ENCODE assay signal across 11 mouse cellular contexts in genomic region chr16:5700731-5701255, GRCm38 (mm10).
A peak's percentile ranks its signal among the peaks of the same experiment; 100 is the strongest.
DNase-seq lines count a peak whose midpoint lies in the region; TF ChIP-seq lines count a peak whose summit lies in the region.
"Had no signal": no experiment of that assay in that cellular context is flagged by ENCODE, and none has a peak within 500 bp of the region (broad histone marks: within the 10 kb centered on the region; RNA-seq: fewer than 3 reads in every experiment).

No protein-coding gene starts in this region.

- no peak for TF ChIP-seq EP300 in CH12.LX (IDR thresholded peaks at IDR 0.05; ENCODE audit: low read length)

- intact Hi-C loops in heart, postnatal 10 days (cut with DNase I) = no loop called here

- H3K27ac ChIP-seq in CH12.LX (ENCODE audit: insufficient read depth, low read depth) = no peak overlapping the region
- H3K27ac ChIP-seq: embryonic facial prominence, embryonic 13.5 days; limb, embryonic 13.5 days had no signal

- no peaks in the 10 kb centered on the region for H3K4me1 ChIP-seq in CH12.LX (ENCODE audit: control insufficient read depth in 1 of 2, insufficient read depth in 2 of 2)
- H3K4me1 ChIP-seq: embryonic facial prominence, embryonic 13.5 days; limb, embryonic 13.5 days had no signal

- peak; percentile 33 to 62 for DNase-seq in heart, postnatal 10 days
- no peak for DNase-seq in heart, adult 8-10 months (ENCODE audit: low spot score)
- peak; percentile 6 for DNase-seq in CH12.LX (ENCODE audit: extremely low read depth)
- DNase-seq in adrenal gland, postnatal 4 days (ENCODE audit: low spot score in 2 of 2) = peak; percentile 5 to 12
- peak; percentile 1 for DNase-seq in hindlimb bud, embryonic 11.5 days (ENCODE audit: extremely low spot score, low read depth, low spot score)
- no peak for DNase-seq in urinary bladder, adult 18-20 months (ENCODE audit: low spot score in 2 of 2)
- DNase-seq in thymus, postnatal 0 days (ENCODE audit: low spot score) = no peak
- no peak for DNase-seq in frontal cortex, postnatal 14 days (ENCODE audit: low spot score in 2 of 2)

- no peak for TF ChIP-seq POLR2A in CH12.LX (IDR thresholded peaks at IDR 0.05; ENCODE audit: low read depth, low read length)

- H3K9ac ChIP-seq in CH12.LX (ENCODE audit: insufficient read depth, low read depth) = no peak overlapping the region
- H3K9ac ChIP-seq: embryonic facial prominence, embryonic 13.5 days; limb, embryonic 13.5 days had no signal

- H3K4me3 ChIP-seq in CH12.LX (replicated peaks in 1 of 3; ENCODE audit: low read depth in 2 of 3, low read length in 2 of 3, poor library complexity in 1 of 3) = no peak overlapping the region
- H3K4me3 ChIP-seq: embryonic facial prominence, embryonic 13.5 days; limb, embryonic 13.5 days had no signal

- H3K79me2 ChIP-seq in CH12.LX (replicated peaks; ENCODE audit: control insufficient read depth, extremely low read depth, insufficient read depth, poor library complexity, severe bottlenecking) = no peaks in the 10 kb centered on the region

- H3K4me2 ChIP-seq in CH12.LX (ENCODE audit: insufficient read depth, low read depth, poor library complexity, severe bottlenecking) = no peak overlapping the region
- H3K4me2 ChIP-seq: embryonic facial prominence, embryonic 13.5 days; limb, embryonic 13.5 days had no signal

- dilution Hi-C loops in CH12.LX (cut with MboI; ENCODE audit: extremely low pct_ligation_motif_present, extremely low pct_unique_long_range_greater_than_20kb, low sequenced_read_pairs) = no loop called here

- no peak for TF ChIP-seq CTCF in CH12.LX (conservative IDR thresholded peaks at IDR 0.05 in 1 of 2, IDR thresholded peaks at IDR 0.05 in 1 of 2; ENCODE audit: low read depth in 2 of 2, low read length in 2 of 2)

- in situ Hi-C loops in CH12.LX (cut with MboI; ENCODE audit: low pct_ligation_motif_present, low pct_unique_long_range_greater_than_20kb, low sequenced_read_pairs) = no loop called here

- H3K27me3 ChIP-seq in CH12.LX (replicated peaks) = peaks cover 53% of the 10 kb centered on the region
- H3K27me3 ChIP-seq: embryonic facial prominence, embryonic 13.5 days; limb, embryonic 13.5 days had no signal

- no peak for TF ChIP-seq RAD21 in CH12.LX (IDR thresholded peaks at IDR 0.05; ENCODE audit: low read depth, low read length)

- H3K36me3 ChIP-seq in CH12.LX (replicated peaks in 1 of 2; ENCODE audit: control insufficient read depth in 1 of 2, insufficient read depth in 1 of 2, low read length in 1 of 2) = no peaks in the 10 kb centered on the region
- H3K36me3 ChIP-seq: embryonic facial prominence, embryonic 13.5 days; G1E; limb, embryonic 13.5 days had no signal

- H3K9me3 ChIP-seq in CH12.LX (replicated peaks; ENCODE audit: low read length) = no peaks in the 10 kb centered on the region
- H3K9me3 ChIP-seq: embryonic facial prominence, embryonic 13.5 days; limb, embryonic 13.5 days had no signal

TF ChIP-seq in CH12.LX, 34 proteins besides CTCF, POLR2A, EP300 and RAD21:
- no peak for TF ChIP-seq PAX5 (IDR thresholded peaks at IDR 0.05; ENCODE audit: low read length)
- TF ChIP-seq HCFC1 (IDR thresholded peaks at IDR 0.05; ENCODE audit: low read depth, low read length) = no peak
- no peak for TF ChIP-seq USF2 (conservative IDR thresholded peaks at IDR 0.05; ENCODE audit: low read depth, low read length)
- TF ChIP-seq ZNF384 (IDR thresholded peaks at IDR 0.05; ENCODE audit: low read depth, low read length) = no peak
- TF ChIP-seq RCOR1 (conservative IDR thresholded peaks at IDR 0.05; ENCODE audit: low read depth, low read length) = no peak
- no peak for TF ChIP-seq TCF12 (IDR thresholded peaks at IDR 0.05; ENCODE audit: low read depth, low read length)

Comparison
In these comparisons a context has a peak if more than half of its experiments do, and no peak if none do; other contexts are left out.
1. DNase-seq: peak in heart, postnatal 10 days (2 of 2), CH12.LX (single experiment), adrenal gland, postnatal 4 days (2 of 2) and hindlimb bud, embryonic 11.5 days (single experiment); none in heart, adult 8-10 months (single experiment), urinary bladder, adult 18-20 months (0 of 2), thymus, postnatal 0 days (single experiment) and frontal cortex, postnatal 14 days (0 of 2).